Mouse (Mus musculus) CH12.LX (cell line): Measurements from ENCODE around the gene Slc32a1. TPM values are rescaled to one million over a fixed set of nuclear protein-coding genes. Genes with fewer than 3 reads are reported as not detected.

Experiments
- DNase-seq: peaks from one replicate; pipeline ENCODE4 v3.0.0-alpha.2; 2013; ENCODE audit errors: extremely low read depth
- H3K27ac ChIP-seq: 2 replicates; pipeline ENCODE4 v1.5.1; 2012; ENCODE audit warnings: low read depth, mild to moderate bottlenecking, control low read depth, moderate library complexity; ENCODE audit not compliant: insufficient read depth
- H3K27me3 ChIP-seq: replicated peaks from 2 replicates; pipeline ENCODE3; 2012; ENCODE audit warnings: inconsistent platforms
- H3K36me3 ChIP-seq, 2 experiments: replicated peaks in 1 of 2; 2 replicates each; pipeline versions ENCODE3 to v1.6.1; 2012; ENCODE audit warnings: inconsistent platforms in 1 of 2, low read length in 1 of 2, mild to moderate bottlenecking in 1 of 2, mixed read lengths in 1 of 2, moderate library complexity in 1 of 2; ENCODE audit not compliant: control insufficient read depth in 1 of 2, insufficient read depth in 1 of 2
- H3K4me1 ChIP-seq, 2 experiments: 2 replicates each; pipeline ENCODE4 v1.6.1; 2012; ENCODE audit warnings: inconsistent platforms in 1 of 2, moderate library complexity in 1 of 2; ENCODE audit not compliant: insufficient read depth in 2 of 2, control insufficient read depth in 1 of 2
- H3K4me2 ChIP-seq: 2 replicates; pipeline ENCODE4 v1.6.1; 2012; ENCODE audit warnings: low read depth, mild to moderate bottlenecking, control low read depth; ENCODE audit not compliant: poor library complexity, insufficient read depth, severe bottlenecking
- H3K4me3 ChIP-seq, 3 experiments: fragments of 150-350 bp in 1 of 3; sonication (generic) in 1 of 3; replicated peaks in 1 of 3; 2 replicates each; pipeline versions ENCODE3 to v1.5.1; 2011 to 2012; ENCODE audit warnings: low read depth in 2 of 3, low read length in 2 of 3, mild to moderate bottlenecking in 2 of 3, moderate library complexity in 2 of 3, control low read depth in 1 of 3, improper control_type of control experiment in 1 of 3, inconsistent platforms in 1 of 3, mixed read lengths in 1 of 3; ENCODE audit not compliant: poor library complexity in 1 of 3
- H3K79me2 ChIP-seq: replicated peaks from 2 replicates; pipeline ENCODE4 v1.6.1; 2012; ENCODE audit warnings: mild to moderate bottlenecking, moderate library complexity; ENCODE audit not compliant: control insufficient read depth, poor library complexity, insufficient read depth, severe bottlenecking; ENCODE audit errors: extremely low read depth
- H3K9ac ChIP-seq: 2 replicates; pipeline ENCODE4 v1.6.1; 2012; ENCODE audit warnings: low read depth, mild to moderate bottlenecking, control low read depth, moderate library complexity; ENCODE audit not compliant: insufficient read depth
- H3K9me3 ChIP-seq: replicated peaks from 2 replicates; pipeline ENCODE3; 2012; ENCODE audit warnings: low read length, inconsistent platforms, mixed read lengths
- BHLHE40 ChIP-seq: IDR thresholded peaks from 2 replicates; pipeline ENCODE4 v1.6.1; 2011; ENCODE audit warnings: mild to moderate bottlenecking, low read depth, low read length, improper control_type of control experiment
- CHD1 ChIP-seq: IDR thresholded peaks from 2 replicates; pipeline ENCODE4 v1.6.1; 2012; ENCODE audit warnings: low read depth, low read length, improper control_type of control experiment, inconsistent platforms
- CHD2 ChIP-seq: IDR thresholded peaks from 2 replicates; pipeline ENCODE4 v1.6.1; 2011; ENCODE audit warnings: low read length, improper control_type of control experiment
- CTCF ChIP-seq, 2 experiments: IDR thresholded peaks in 1 of 2; conservative IDR thresholded peaks in 1 of 2; 2 replicates each; pipeline ENCODE4 v1.5.1; 2011 to 2012; ENCODE audit warnings: low read depth in 2 of 2, low read length in 2 of 2, improper control_type of control experiment in 1 of 2, inconsistent platforms in 1 of 2, mild to moderate bottlenecking in 1 of 2, moderate library complexity in 1 of 2
- E2F4 ChIP-seq: IDR thresholded peaks from 2 replicates; pipeline ENCODE4 v1.6.1; 2011; ENCODE audit warnings: low read depth, low read length, improper control_type of control experiment; ENCODE audit not compliant: insufficient replicate concordance
- ELF1 ChIP-seq: IDR thresholded peaks from 2 replicates; pipeline ENCODE4 v1.6.1; 2014; ENCODE audit warnings: low read depth, mild to moderate bottlenecking, inconsistent platforms, low read length, improper control_type of control experiment
- EP300 ChIP-seq: IDR thresholded peaks from 2 replicates; pipeline ENCODE4 v1.6.1; 2011; ENCODE audit warnings: low read length, improper control_type of control experiment
- ETS1 ChIP-seq: conservative IDR thresholded peaks from 2 replicates; pipeline ENCODE4 v1.6.1; 2012; ENCODE audit warnings: low read depth, mild to moderate bottlenecking, inconsistent platforms, low read length, improper control_type of control experiment, moderate library complexity
- GABPA ChIP-seq: IDR thresholded peaks from 2 replicates; pipeline ENCODE4 v1.6.1; 2012; ENCODE audit warnings: low read depth, low read length, improper control_type of control experiment, inconsistent platforms; ENCODE audit not compliant: insufficient replicate concordance
- HCFC1 ChIP-seq: IDR thresholded peaks from 2 replicates; pipeline ENCODE4 v1.6.1; 2012; ENCODE audit warnings: low read depth, mild to moderate bottlenecking, inconsistent platforms, low read length, improper control_type of control experiment
- IRF4 ChIP-seq: IDR thresholded peaks from 2 replicates; pipeline ENCODE4 v1.6.1; 2014; ENCODE audit warnings: low read depth, mild to moderate bottlenecking, inconsistent platforms, low read length, improper control_type of control experiment
- JUN ChIP-seq: IDR thresholded peaks from 2 replicates; pipeline ENCODE4 v1.6.1; 2011; ENCODE audit warnings: low read depth, mild to moderate bottlenecking, low read length, improper control_type of control experiment, moderate library complexity; ENCODE audit not compliant: insufficient read depth
- JUND ChIP-seq: conservative IDR thresholded peaks from 2 replicates; pipeline ENCODE4 v1.6.1; 2011; ENCODE audit warnings: low read depth, low read length, improper control_type of control experiment
- MAFK ChIP-seq: IDR thresholded peaks from 2 replicates; pipeline ENCODE4 v1.6.1; 2011; ENCODE audit warnings: low read length, improper control_type of control experiment; ENCODE audit not compliant: insufficient replicate concordance
- MAX ChIP-seq: IDR thresholded peaks from 2 replicates; pipeline ENCODE4 v1.6.1; 2011; ENCODE audit warnings: low read length, improper control_type of control experiment
- MAZ ChIP-seq: IDR thresholded peaks from 2 replicates; pipeline ENCODE4 v1.6.1; 2012; ENCODE audit warnings: low read depth, mild to moderate bottlenecking, inconsistent platforms, low read length, improper control_type of control experiment, moderate library complexity
- MEF2A ChIP-seq: IDR thresholded peaks from 2 replicates; pipeline ENCODE4 v1.6.1; 2014; ENCODE audit warnings: low read depth, mild to moderate bottlenecking, inconsistent platforms, low read length, improper control_type of control experiment, borderline replicate concordance
- MXI1 ChIP-seq: IDR thresholded peaks from 2 replicates; pipeline ENCODE4 v1.6.1; 2011; ENCODE audit warnings: mild to moderate bottlenecking, low read depth, low read length, improper control_type of control experiment
- MYC ChIP-seq: IDR thresholded peaks from 2 replicates; pipeline ENCODE4 v1.6.1; 2011; ENCODE audit warnings: low read depth, mild to moderate bottlenecking, improper control_type of control experiment, low read length
- NRF1 ChIP-seq: IDR thresholded peaks from 2 replicates; pipeline ENCODE4 v1.6.1; 2014; ENCODE audit warnings: low read depth, mild to moderate bottlenecking, inconsistent platforms, low read length, improper control_type of control experiment, moderate library complexity
- PAX5 ChIP-seq: IDR thresholded peaks from 2 replicates; pipeline ENCODE4 v1.6.1; 2012; ENCODE audit warnings: low read length, inconsistent platforms, mixed read lengths
- POLR2AphosphoS2 ChIP-seq: IDR thresholded peaks from 2 replicates; pipeline ENCODE4 v1.6.1; 2011; ENCODE audit warnings: low read depth, low read length, improper control_type of control experiment
- RAD21 ChIP-seq: IDR thresholded peaks from 2 replicates; pipeline ENCODE4 v1.6.1; 2011; ENCODE audit warnings: low read depth, mild to moderate bottlenecking, low read length, improper control_type of control experiment, moderate library complexity
- RCOR1 ChIP-seq: conservative IDR thresholded peaks from 2 replicates; pipeline ENCODE4 v1.6.1; 2012; ENCODE audit warnings: low read depth, mild to moderate bottlenecking, inconsistent platforms, low read length, improper control_type of control experiment
- SIN3A ChIP-seq: IDR thresholded peaks from 2 replicates; pipeline ENCODE4 v1.6.1; 2012; ENCODE audit warnings: low read length, improper control_type of control experiment, inconsistent platforms
- SMC3 ChIP-seq: IDR thresholded peaks from 2 replicates; pipeline ENCODE4 v1.6.1; 2011; ENCODE audit warnings: low read depth, low read length, improper control_type of control experiment
- TBP ChIP-seq: conservative IDR thresholded peaks from 2 replicates; pipeline ENCODE4 v1.6.1; 2011; ENCODE audit warnings: low read depth, low read length, improper control_type of control experiment
- USF1 ChIP-seq: IDR thresholded peaks from 2 replicates; pipeline ENCODE4 v1.6.1; 2014; ENCODE audit warnings: low read depth, mild to moderate bottlenecking, inconsistent platforms, low read length, improper control_type of control experiment
- USF2 ChIP-seq: conservative IDR thresholded peaks from 2 replicates; pipeline ENCODE4 v1.6.1; 2011; ENCODE audit warnings: low read depth, low read length, improper control_type of control experiment
- ZKSCAN1 ChIP-seq: IDR thresholded peaks from 2 replicates; pipeline ENCODE4 v1.6.1; 2012; ENCODE audit warnings: low read depth, inconsistent platforms, low read length, improper control_type of control experiment, borderline replicate concordance
- ZMIZ1 ChIP-seq: IDR thresholded peaks from 2 replicates; pipeline ENCODE4 v1.6.1; 2012; ENCODE audit warnings: low read depth, mild to moderate bottlenecking, inconsistent platforms, low read length, improper control_type of control experiment
- ZNF384 ChIP-seq: IDR thresholded peaks from 2 replicates; pipeline ENCODE4 v1.6.1; 2012; ENCODE audit warnings: low read depth, low read length, improper control_type of control experiment, inconsistent platforms
- dilution Hi-C: fragments of 300-500 bp; cut with MboI; formaldehyde crosslinking; loops from 2 replicates; pipeline ENCODE4 v1.14.3; 2020; ENCODE audit warnings: low sequenced_read_pairs; ENCODE audit not compliant: extremely low pct_unique_long_range_greater_than_20kb, extremely low pct_ligation_motif_present
- in situ Hi-C: fragments of 300-500 bp; cut with MboI; formaldehyde crosslinking; loops from 3 replicates; pipeline ENCODE4 v1.14.3; 2019; ENCODE audit warnings: low sequenced_read_pairs, low pct_ligation_motif_present, low pct_unique_long_range_greater_than_20kb, mixed read lengths
- polyA plus RNA-seq: library from polyadenylated mRNA; unstranded; fragments of >175 nt; gene quantifications from 2 replicates; pipeline ENCODE4 v1.2.1, GENCODE M21; 2012; ENCODE audit warnings: low read depth; ENCODE audit not compliant: insufficient read length
- total RNA-seq, 2 experiments: library from RNA; depleted of rRNA; stranded (reverse); fragments of 300-350 nt in 1 of 2; fragments of >200 nt in 1 of 2; gene quantifications; 2 replicates each; pipeline ENCODE4 v1.2.3; 2012 to 2014

The Slc32a1 gene
- total and polyA plus RNA-seq, 3 experiments: not detected

DNA sequence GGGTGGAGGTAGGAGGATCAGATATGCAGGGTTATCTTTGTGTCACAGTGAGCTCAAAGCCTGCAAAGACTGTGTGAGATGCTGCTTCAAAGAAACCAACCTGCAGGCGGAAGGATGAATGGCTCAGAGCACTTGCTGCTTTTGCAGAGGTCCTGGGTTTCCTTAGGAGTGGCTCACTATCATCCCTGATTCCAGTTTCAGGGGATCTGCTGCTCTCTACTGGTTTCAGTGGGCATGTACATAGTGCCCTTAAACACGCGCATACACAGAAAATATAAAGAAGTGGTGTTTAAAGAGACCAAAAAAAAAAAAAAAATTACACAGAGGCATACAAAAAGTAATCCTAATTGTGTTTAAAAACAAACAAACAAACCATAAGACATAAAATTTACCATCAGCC is 18.3 kb downstream of the Slc32a1 start:
- dilution Hi-C loops (no loop called here), in situ Hi-C loops (loop anchor here (5.0 to 25.0 kb wide), 3 partner anchors 82 to 267 kb away; no protein-coding TSS in a partner anchor)
- no peaks in the 10 kb centered on the region for H3K9me3 ChIP-seq
- H3K4me3 ChIP-seq: no peak overlapping the region
- no peaks in the 10 kb centered on the region for H3K27me3 ChIP-seq
- peaks cover 55 to 76% of the 10 kb centered on the region in 2 experiments for H3K36me3 ChIP-seq
- peaks cover 18% of the 10 kb centered on the region for H3K79me2 ChIP-seq
- no peak overlapping the region for H3K9ac ChIP-seq
- H3K4me1 ChIP-seq: peaks cover 4 to 17% of the 10 kb centered on the region in 2 experiments
- DNase-seq: no peak
- TF ChIP-seq RAD21 (peak; percentile 37), CTCF (conservative IDR thresholded peaks at IDR 0.05 in 1 of 2, IDR thresholded peaks at IDR 0.05 in 1 of 2; ENCODE audit: low read depth in 2 of 2, low read length in 2 of 2) (peak in 1 of 2 experiments; percentile 56; a peak in 2 of 4 replicates), SMC3 (peak; percentile 18; the same call in 1 of the 2 replicates), JUN (no peak)
- no peak overlapping the region for H3K4me2 ChIP-seq
- no peak overlapping the region for H3K27ac ChIP-seq

DNA sequence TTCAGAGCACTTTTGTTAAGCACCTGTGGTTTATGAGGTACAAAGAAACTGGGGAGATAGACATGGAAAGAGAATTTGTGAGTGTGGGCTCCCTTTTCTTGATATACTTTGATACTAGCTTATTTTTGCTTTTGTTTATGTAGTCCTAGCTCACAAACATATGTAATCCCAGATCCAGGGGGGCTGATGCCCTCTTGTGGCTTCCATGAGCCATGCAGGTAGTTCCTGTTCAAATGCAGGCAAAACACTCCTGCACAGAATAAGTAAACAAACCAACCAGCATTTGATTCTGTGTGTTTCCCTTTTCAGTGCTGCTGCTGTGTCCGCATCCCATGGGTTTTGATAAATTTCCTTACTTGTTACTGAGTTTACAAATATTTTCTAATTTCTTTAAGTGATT is 18.8 kb downstream of the Slc32a1 start:
- Histone ChIP-seq H3K27ac (no peak overlapping the region), H3K79me2 (peaks cover 18% of the 10 kb centered on the region), H3K4me1 (peaks cover 4 to 16% of the 10 kb centered on the region in 2 experiments), H3K9ac (no peak overlapping the region), H3K27me3 (no peaks in the 10 kb centered on the region), H3K9me3 (no peaks in the 10 kb centered on the region), H3K4me2 (no peak overlapping the region), H3K36me3 (peaks cover 59 to 79% of the 10 kb centered on the region in 2 experiments), H3K4me3 (no peak overlapping the region)
- no peak for DNase-seq
- in situ Hi-C loops (loop anchor here (5.0 to 25.0 kb wide), 3 partner anchors 82 to 267 kb away; no protein-coding TSS in a partner anchor), dilution Hi-C loops (no loop called here)
- no peak for TF ChIP-seq ZMIZ1
- TF ChIP-seq CHD1: no peak
- no peak for TF ChIP-seq PAX5
- TF ChIP-seq MYC: 0 out of 2 replicates have a peak, but pooled peaks have one; percentile 29
- no peak for TF ChIP-seq MAX
- TF ChIP-seq CHD2: no peak
- peak; percentile 42 for TF ChIP-seq RAD21
- TF ChIP-seq MAFK: no peak
- TF ChIP-seq HCFC1: no peak
- no peak for TF ChIP-seq ELF1
- TF ChIP-seq CTCF (conservative IDR thresholded peaks at IDR 0.05 in 1 of 2, IDR thresholded peaks at IDR 0.05 in 1 of 2; ENCODE audit: low read depth in 2 of 2, low read length in 2 of 2): peak; percentile 11 to 69; a peak in 2 of 4 replicates
- TF ChIP-seq TBP: no peak
- TF ChIP-seq MEF2A: no peak
- TF ChIP-seq E2F4: no peak
- no peak for TF ChIP-seq BHLHE40
- no peak for TF ChIP-seq MXI1
- TF ChIP-seq IRF4: 0 out of 2 replicates have a peak, but pooled peaks have one; percentile 11
- TF ChIP-seq MAZ: no peak
- TF ChIP-seq EP300: no peak
- TF ChIP-seq JUND: 0 out of 2 replicates have a peak, but pooled peaks have one; percentile 14
- no peak for TF ChIP-seq ETS1
- TF ChIP-seq JUN: no peak
- no peak for TF ChIP-seq RCOR1
- no peak for TF ChIP-seq NRF1
- TF ChIP-seq SIN3A: no peak
- no peak for TF ChIP-seq GABPA
- no peak for TF ChIP-seq ZNF384
- TF ChIP-seq ZKSCAN1: no peak
- peak; percentile 48 for TF ChIP-seq SMC3
- TF ChIP-seq USF2: no peak
- TF ChIP-seq USF1: no peak
- TF ChIP-seq POLR2AphosphoS2: no peak
